Mouse (Mus musculus) CH12.LX (cell line): ENCODE measurements at regions not wholly inside any gene's neighbourhood (a gene's known extent, or its start where the extent isn't known, plus 50 kb on each side); places are given as distances from the start of the nearest gene placed in this dataset.

ENCODE experiments used
- DNase-seq: peaks from one replicate; pipeline ENCODE4 v3.0.0-alpha.2; 2013; ENCODE audit errors: extremely low read depth
- H3K27ac ChIP-seq: 2 replicates; pipeline ENCODE4 v1.5.1; 2012; ENCODE audit warnings: low read depth, mild to moderate bottlenecking, control low read depth, moderate library complexity; ENCODE audit not compliant: insufficient read depth
- H3K27me3 ChIP-seq: replicated peaks from 2 replicates; pipeline ENCODE3; 2012; ENCODE audit warnings: inconsistent platforms
- H3K36me3 ChIP-seq, 2 experiments: replicated peaks in 1 of 2; 2 replicates each; pipeline versions ENCODE3 to v1.6.1; 2012; ENCODE audit warnings: inconsistent platforms in 1 of 2, low read length in 1 of 2, mild to moderate bottlenecking in 1 of 2, mixed read lengths in 1 of 2, moderate library complexity in 1 of 2; ENCODE audit not compliant: control insufficient read depth in 1 of 2, insufficient read depth in 1 of 2
- H3K4me1 ChIP-seq, 2 experiments: 2 replicates each; pipeline ENCODE4 v1.6.1; 2012; ENCODE audit warnings: inconsistent platforms in 1 of 2, moderate library complexity in 1 of 2; ENCODE audit not compliant: insufficient read depth in 2 of 2, control insufficient read depth in 1 of 2
- H3K4me2 ChIP-seq: 2 replicates; pipeline ENCODE4 v1.6.1; 2012; ENCODE audit warnings: low read depth, mild to moderate bottlenecking, control low read depth; ENCODE audit not compliant: poor library complexity, insufficient read depth, severe bottlenecking
- H3K4me3 ChIP-seq, 3 experiments: fragments of 150-350 bp in 1 of 3; sonication (generic) in 1 of 3; replicated peaks in 1 of 3; 2 replicates each; pipeline versions ENCODE3 to v1.5.1; 2011 to 2012; ENCODE audit warnings: low read depth in 2 of 3, low read length in 2 of 3, mild to moderate bottlenecking in 2 of 3, moderate library complexity in 2 of 3, control low read depth in 1 of 3, improper control_type of control experiment in 1 of 3, inconsistent platforms in 1 of 3, mixed read lengths in 1 of 3; ENCODE audit not compliant: poor library complexity in 1 of 3
- H3K79me2 ChIP-seq: replicated peaks from 2 replicates; pipeline ENCODE4 v1.6.1; 2012; ENCODE audit warnings: mild to moderate bottlenecking, moderate library complexity; ENCODE audit not compliant: control insufficient read depth, poor library complexity, insufficient read depth, severe bottlenecking; ENCODE audit errors: extremely low read depth
- H3K9ac ChIP-seq: 2 replicates; pipeline ENCODE4 v1.6.1; 2012; ENCODE audit warnings: low read depth, mild to moderate bottlenecking, control low read depth, moderate library complexity; ENCODE audit not compliant: insufficient read depth
- H3K9me3 ChIP-seq: replicated peaks from 2 replicates; pipeline ENCODE3; 2012; ENCODE audit warnings: low read length, inconsistent platforms, mixed read lengths
- BHLHE40 ChIP-seq: IDR thresholded peaks from 2 replicates; pipeline ENCODE4 v1.6.1; 2011; ENCODE audit warnings: mild to moderate bottlenecking, low read depth, low read length, improper control_type of control experiment
- CTCF ChIP-seq, 2 experiments: IDR thresholded peaks in 1 of 2; conservative IDR thresholded peaks in 1 of 2; 2 replicates each; pipeline ENCODE4 v1.5.1; 2011 to 2012; ENCODE audit warnings: low read depth in 2 of 2, low read length in 2 of 2, improper control_type of control experiment in 1 of 2, inconsistent platforms in 1 of 2, mild to moderate bottlenecking in 1 of 2, moderate library complexity in 1 of 2
- EP300 ChIP-seq: IDR thresholded peaks from 2 replicates; pipeline ENCODE4 v1.6.1; 2011; ENCODE audit warnings: low read length, improper control_type of control experiment
- HCFC1 ChIP-seq: IDR thresholded peaks from 2 replicates; pipeline ENCODE4 v1.6.1; 2012; ENCODE audit warnings: low read depth, mild to moderate bottlenecking, inconsistent platforms, low read length, improper control_type of control experiment
- JUN ChIP-seq: IDR thresholded peaks from 2 replicates; pipeline ENCODE4 v1.6.1; 2011; ENCODE audit warnings: low read depth, mild to moderate bottlenecking, low read length, improper control_type of control experiment, moderate library complexity; ENCODE audit not compliant: insufficient read depth
- JUND ChIP-seq: conservative IDR thresholded peaks from 2 replicates; pipeline ENCODE4 v1.6.1; 2011; ENCODE audit warnings: low read depth, low read length, improper control_type of control experiment
- KAT2A ChIP-seq: IDR thresholded peaks from 2 replicates; pipeline ENCODE4 v1.6.1; 2012; ENCODE audit warnings: low read length, improper control_type of control experiment, inconsistent platforms; ENCODE audit not compliant: insufficient replicate concordance
- MAFK ChIP-seq: IDR thresholded peaks from 2 replicates; pipeline ENCODE4 v1.6.1; 2011; ENCODE audit warnings: low read length, improper control_type of control experiment; ENCODE audit not compliant: insufficient replicate concordance
- MAX ChIP-seq: IDR thresholded peaks from 2 replicates; pipeline ENCODE4 v1.6.1; 2011; ENCODE audit warnings: low read length, improper control_type of control experiment
- MAZ ChIP-seq: IDR thresholded peaks from 2 replicates; pipeline ENCODE4 v1.6.1; 2012; ENCODE audit warnings: low read depth, mild to moderate bottlenecking, inconsistent platforms, low read length, improper control_type of control experiment, moderate library complexity
- NRF1 ChIP-seq: IDR thresholded peaks from 2 replicates; pipeline ENCODE4 v1.6.1; 2014; ENCODE audit warnings: low read depth, mild to moderate bottlenecking, inconsistent platforms, low read length, improper control_type of control experiment, moderate library complexity
- RAD21 ChIP-seq: IDR thresholded peaks from 2 replicates; pipeline ENCODE4 v1.6.1; 2011; ENCODE audit warnings: low read depth, mild to moderate bottlenecking, low read length, improper control_type of control experiment, moderate library complexity
- TCF12 ChIP-seq: IDR thresholded peaks from 2 replicates; pipeline ENCODE4 v1.6.1; 2014; ENCODE audit warnings: low read depth, mild to moderate bottlenecking, inconsistent platforms, low read length, improper control_type of control experiment
- ZNF384 ChIP-seq: IDR thresholded peaks from 2 replicates; pipeline ENCODE4 v1.6.1; 2012; ENCODE audit warnings: low read depth, low read length, improper control_type of control experiment, inconsistent platforms
- dilution Hi-C: fragments of 300-500 bp; cut with MboI; formaldehyde crosslinking; loops from 2 replicates; pipeline ENCODE4 v1.14.3; 2020; ENCODE audit warnings: low sequenced_read_pairs; ENCODE audit not compliant: extremely low pct_unique_long_range_greater_than_20kb, extremely low pct_ligation_motif_present
- in situ Hi-C: fragments of 300-500 bp; cut with MboI; formaldehyde crosslinking; loops from 3 replicates; pipeline ENCODE4 v1.14.3; 2019; ENCODE audit warnings: low sequenced_read_pairs, low pct_ligation_motif_present, low pct_unique_long_range_greater_than_20kb, mixed read lengths

GRCm38 (mm10) chr6:101078294-101078693, 244.9 kb downstream of the Ppp4r2 start:
- Histone ChIP-seq H3K9ac (no peak overlapping the region), H3K4me1 (no peaks in the 10 kb centered on the region), H3K9me3 (no peaks in the 10 kb centered on the region), H3K4me2 (no peak overlapping the region), H3K79me2 (no peaks in the 10 kb centered on the region), H3K4me3 (no peak overlapping the region), H3K27ac (no peak overlapping the region), H3K36me3 (no peaks in the 10 kb centered on the region), H3K27me3 (peaks cover 7% of the 10 kb centered on the region)
- no peak for DNase-seq
- TF ChIP-seq TCF12 = no peak
- dilution Hi-C loops (no loop called here), in situ Hi-C loops (no loop called here)

- dilution Hi-C loops = no loop called here
These were observed 250.3 kb downstream of the Ppp4r2 start for GRCm38 (mm10) chr6:101083676-101084075.

GRCm38 (mm10) chr6:101092179-101092578, 258.8 kb downstream of the Ppp4r2 start:
- Histone ChIP-seq H3K27me3 (peaks cover 69% of the 10 kb centered on the region), H3K79me2 (no peaks in the 10 kb centered on the region), H3K36me3 (no peaks in the 10 kb centered on the region), H3K9me3 (no peaks in the 10 kb centered on the region), H3K27ac (no peak overlapping the region), H3K4me2 (no peak overlapping the region), H3K9ac (no peak overlapping the region), H3K4me3 (no peak overlapping the region), H3K4me1 (no peaks in the 10 kb centered on the region)
- in situ Hi-C loops = no loop called here
- no peak for DNase-seq
- dilution Hi-C loops = no loop called here
- TF ChIP-seq JUND (no peak), ZNF384 (no peak), CTCF (conservative IDR thresholded peaks at IDR 0.05 in 1 of 2, IDR thresholded peaks at IDR 0.05 in 1 of 2; ENCODE audit: low read depth in 2 of 2, low read length in 2 of 2) (no peak), MAX (no peak), HCFC1 (no peak), TCF12 (no peak), BHLHE40 (no peak), JUN (no peak), MAFK (no peak), EP300 (no peak), RAD21 (no peak), KAT2A (no peak)

More at GRCm38 (mm10) chr6:101083676-101084075, 250.3 kb downstream of the Ppp4r2 start:
- Histone ChIP-seq H3K9me3 (no peaks in the 10 kb centered on the region), H3K4me3 (no peak overlapping the region), H3K79me2 (no peaks in the 10 kb centered on the region), H3K9ac (no peak overlapping the region), H3K36me3 (no peaks in the 10 kb centered on the region), H3K4me2 (no peak overlapping the region), H3K27me3 (peaks cover 22% of the 10 kb centered on the region), H3K27ac (no peak overlapping the region), H3K4me1 (no peaks in the 10 kb centered on the region)
- TF ChIP-seq NRF1 = no peak
- TF ChIP-seq MAZ = no peak
- no peak for TF ChIP-seq BHLHE40
- no peak for DNase-seq
- in situ Hi-C loops = no loop called here
